Mouse (Mus musculus) heart, embryonic 12.5 days (tissue): ENCODE data around the gene Ddx6. TPM values are rescaled to one million over a fixed set of nuclear protein-coding genes. Genes with fewer than 3 reads are reported as not detected.

Experiments used
- ATAC-seq: fragments of 200-750 bp; cut with Nextera tagmentation; 2 replicates; pipeline ENCODE4 v1.8.0; 2017; ENCODE audit warnings: moderate TSS enrichment, moderate library complexity; ENCODE audit not compliant: insufficient number of reproducible peaks, low FRiP score
- H3K27ac ChIP-seq: fragments of 300-500 bp; sonication (generic); 2 replicates; pipeline ENCODE4 v1.5.1; 2016; ENCODE audit warnings: mild to moderate bottlenecking, moderate library complexity; ENCODE audit not compliant: poor library complexity, severe bottlenecking
- H3K27me3 ChIP-seq: fragments of 300-500 bp; sonication (generic); replicated peaks from 2 replicates; pipeline ENCODE4 v1.6.1; 2016; ENCODE audit warnings: mild to moderate bottlenecking, moderate library complexity
- H3K36me3 ChIP-seq: fragments of 300-500 bp; sonication (generic); 2 replicates; pipeline ENCODE4 v1.6.1; 2016; ENCODE audit warnings: mild to moderate bottlenecking, moderate library complexity
- H3K4me1 ChIP-seq: fragments of 300-500 bp; sonication (generic); replicated peaks from 2 replicates; pipeline ENCODE4 v1.6.1; 2016; ENCODE audit warnings: mild to moderate bottlenecking
- H3K4me2 ChIP-seq: fragments of 300-500 bp; sonication (generic); 2 replicates; pipeline ENCODE4 v1.6.1; 2016; ENCODE audit warnings: mild to moderate bottlenecking, moderate library complexity
- H3K4me3 ChIP-seq: fragments of 300-500 bp; sonication (generic); 2 replicates; pipeline ENCODE4 v1.5.1; 2016; ENCODE audit warnings: mild to moderate bottlenecking
- H3K9ac ChIP-seq: fragments of 300-500 bp; sonication (generic); 2 replicates; pipeline ENCODE4 v1.6.1; 2016; ENCODE audit warnings: mild to moderate bottlenecking, moderate library complexity
- H3K9me3 ChIP-seq: fragments of 300-500 bp; sonication (generic); replicated peaks from 2 replicates; pipeline ENCODE4 v1.6.1; 2016; ENCODE audit warnings: mild to moderate bottlenecking, moderate library complexity
- WGBS: fragments of 180-500 bp; shearing (Covaris S2); methylation state at CpG from one replicate; pipeline ENCODE4 v1.1.7; 2016; 5-methylcytosine and 5-hydroxymethylcytosine counted together
- polyA plus RNA-seq: library from polyadenylated mRNA; unstranded; fragments of >200 nt; fragmentation: Nextera tagmentation; extraction: Ambion mirVana; gene quantifications from 2 replicates; pipeline ENCODE4 v1.2.1, GENCODE M21; 2016

Gene Ddx6
- polyA plus RNA-seq, 1 experiment from 2014 or later = 12.4 TPM

- WGBS = 96% methylated on average over 7 of the region's 7 CpGs
These were observed 38.4 kb downstream of the Ddx6 start for GRCm38 (mm10) chr9:44643103-44643502.

GRCm38 (mm10) chr9:44644186-44644585 is 39.5 kb downstream of the Ddx6 start:
- Histone ChIP-seq H3K36me3 (0 out of 2 replicates have a peak, but pooled peaks cover 5% of the 10 kb centered on the region), H3K4me1 (peaks cover 9% of the 10 kb centered on the region; the same call in 1 of the 2 replicates), H3K9me3 (no peaks in the 10 kb centered on the region), H3K4me3 (no peak overlapping the region), H3K9ac (no peak overlapping the region), H3K4me2 (no peak overlapping the region), H3K27ac (no peak overlapping the region), H3K27me3 (no peaks in the 10 kb centered on the region)
- no peak for ATAC-seq
- 78% methylated on average over 2 of the region's 2 CpGs for WGBS

More at GRCm38 (mm10) chr9:44643103-44643502, 38.4 kb downstream of the Ddx6 start:
- Histone ChIP-seq H3K4me3 (no peak overlapping the region), H3K4me1 (peaks cover 9% of the 10 kb centered on the region; the same call in 1 of the 2 replicates), H3K9me3 (no peaks in the 10 kb centered on the region), H3K4me2 (no peak overlapping the region), H3K27ac (no peak overlapping the region), H3K36me3 (peaks cover 13% of the 10 kb centered on the region), H3K9ac (no peak overlapping the region), H3K27me3 (no peaks in the 10 kb centered on the region)
- no peak for ATAC-seq

- no peak overlapping the region for H3K9ac ChIP-seq
These were observed 40.8 kb downstream of the Ddx6 start for GRCm38 (mm10) chr9:44645481-44645880.

GRCm38 (mm10) chr9:44645924-44646323 is 41.2 kb downstream of the Ddx6 start:
- Histone ChIP-seq H3K27ac (no peak overlapping the region), H3K36me3 (no peaks in the 10 kb centered on the region), H3K9me3 (no peaks in the 10 kb centered on the region), H3K4me2 (no peak overlapping the region; the same call in 1 of the 2 replicates), H3K4me3 (no peak overlapping the region), H3K4me1 (peaks cover 9% of the 10 kb centered on the region; the same call in 1 of the 2 replicates), H3K27me3 (0 out of 2 replicates have a peak, but pooled peaks cover 9% of the 10 kb centered on the region), H3K9ac (no peak overlapping the region)
- ATAC-seq = no peak
- 45% methylated on average over 15 of the region's 15 CpGs for WGBS

More at GRCm38 (mm10) chr9:44645481-44645880, 40.8 kb downstream of the Ddx6 start:
- Histone ChIP-seq H3K9me3 (no peaks in the 10 kb centered on the region), H3K4me1 (peaks cover 9% of the 10 kb centered on the region; the same call in 1 of the 2 replicates), H3K4me2 (no peak overlapping the region), H3K36me3 (0 out of 2 replicates have a peak, but pooled peaks cover 2% of the 10 kb centered on the region), H3K27ac (no peak overlapping the region), H3K4me3 (no peak overlapping the region), H3K27me3 (0 out of 2 replicates have a peak, but pooled peaks cover 7% of the 10 kb centered on the region)
- 74% methylated on average over 5 of the region's 5 CpGs for WGBS
- no peak for ATAC-seq

GRCm38 (mm10) chr9:44646366-44646765 is 41.7 kb downstream of the Ddx6 start:
- peaks cover 9% of the 10 kb centered on the region; the same call in 1 of the 2 replicates for H3K4me1 ChIP-seq
- H3K4me3 ChIP-seq = no peak overlapping the region
- WGBS = 75% methylated on average over 6 of the region's 6 CpGs
- no peaks in the 10 kb centered on the region for H3K9me3 ChIP-seq
- H3K4me2 ChIP-seq = no peak overlapping the region; the same call in 1 of the 2 replicates
- H3K36me3 ChIP-seq = no peaks in the 10 kb centered on the region
- no peak overlapping the region for H3K27ac ChIP-seq
- 0 out of 2 replicates have a peak, but pooled peaks cover 13% of the 10 kb centered on the region for H3K27me3 ChIP-seq
- ATAC-seq = no peak
- H3K9ac ChIP-seq = no peak overlapping the region

GRCm38 (mm10) chr9:44647026-44647425 is 42.3 kb downstream of the Ddx6 start:
- H3K4me1 ChIP-seq = peaks cover 9% of the 10 kb centered on the region; the same call in 1 of the 2 replicates
- no peak overlapping the region for H3K9ac ChIP-seq
- H3K9me3 ChIP-seq = no peaks in the 10 kb centered on the region
- H3K27ac ChIP-seq = no peak overlapping the region
- H3K4me3 ChIP-seq = no peak overlapping the region
- H3K27me3 ChIP-seq = 0 out of 2 replicates have a peak, but pooled peaks cover 14% of the 10 kb centered on the region
- no peak overlapping the region for H3K4me2 ChIP-seq
- H3K36me3 ChIP-seq = no peaks in the 10 kb centered on the region
- ATAC-seq = no peak
- 88% methylated on average over 8 of the region's 8 CpGs for WGBS

- whole genome bisulfite sequencing = 80% methylated on average over 4 of the region's 4 CpGs
- no peak for ATAC-seq
- H3K27ac ChIP-seq = no peak overlapping the region
- H3K4me1 ChIP-seq = peaks cover 9% of the 10 kb centered on the region; the same call in 1 of the 2 replicates
- H3K4me3 ChIP-seq = no peak overlapping the region
- H3K9ac ChIP-seq = no peak overlapping the region
- no peaks in the 10 kb centered on the region for H3K36me3 ChIP-seq
- no peak overlapping the region for H3K4me2 ChIP-seq
- 0 out of 2 replicates have a peak, but pooled peaks cover 14% of the 10 kb centered on the region for H3K27me3 ChIP-seq
- H3K9me3 ChIP-seq = no peaks in the 10 kb centered on the region
These were observed 43.0 kb downstream of the Ddx6 start for GRCm38 (mm10) chr9:44647656-44648055.

GRCm38 (mm10) chr9:44648881-44649281 is 44.2 kb downstream of the Ddx6 start:
- no peaks in the 10 kb centered on the region for H3K36me3 ChIP-seq
- 79% methylated on average over 7 of the region's 7 CpGs for WGBS
- no peak overlapping the region for H3K27ac ChIP-seq
- no peaks in the 10 kb centered on the region for H3K9me3 ChIP-seq
- 0 out of 2 replicates have a peak, but pooled peaks cover 14% of the 10 kb centered on the region for H3K27me3 ChIP-seq
- peaks cover 9% of the 10 kb centered on the region; the same call in 1 of the 2 replicates for H3K4me1 ChIP-seq
- no peak overlapping the region for H3K9ac ChIP-seq
- no peak overlapping the region for H3K4me3 ChIP-seq
- no peak for ATAC-seq
- no peak overlapping the region for H3K4me2 ChIP-seq

GRCm38 (mm10) chr9:44652027-44652426 is 47.3 kb downstream of the Ddx6 start:
- H3K27me3 ChIP-seq = 0 out of 2 replicates have a peak, but pooled peaks cover 14% of the 10 kb centered on the region
- H3K4me2 ChIP-seq = no peak overlapping the region
- WGBS = 7% methylated on average over 8 of the region's 8 CpGs
- no peaks in the 10 kb centered on the region for H3K9me3 ChIP-seq
- 0 out of 2 replicates have a peak, but pooled peaks have one; percentile 43 for ATAC-seq
- no peak overlapping the region for H3K4me3 ChIP-seq
- H3K27ac ChIP-seq = no peak overlapping the region
- H3K9ac ChIP-seq = no peak overlapping the region
- 0 out of 2 replicates have a peak, but pooled peaks cover 3% of the 10 kb centered on the region for H3K4me1 ChIP-seq
- no peaks in the 10 kb centered on the region for H3K36me3 ChIP-seq

GRCm38 (mm10) chr9:44653896-44654295 is 49.2 kb downstream of the Ddx6 start:
- 0 out of 2 replicates have a peak, but pooled peaks cover 3% of the 10 kb centered on the region for H3K4me1 ChIP-seq
- H3K4me3 ChIP-seq = no peak overlapping the region
- ATAC-seq = no peak
- H3K9ac ChIP-seq = no peak overlapping the region
- H3K36me3 ChIP-seq = no peaks in the 10 kb centered on the region
- no peaks in the 10 kb centered on the region for H3K9me3 ChIP-seq
- WGBS = 68% methylated on average over 4 of the region's 4 CpGs
- H3K4me2 ChIP-seq = no peak overlapping the region
- H3K27ac ChIP-seq = no peak overlapping the region
- 0 out of 2 replicates have a peak, but pooled peaks cover 14% of the 10 kb centered on the region for H3K27me3 ChIP-seq

GRCm38 (mm10) chr9:44655098-44656066 is 50.7 kb downstream of the Ddx6 start:
- Histone ChIP-seq H3K4me3 (peak overlapping the region; percentile 24), H3K4me2 (peak overlapping the region; percentile 70), H3K9ac (peak overlapping the region; percentile 33; the same call in 1 of the 2 replicates), H3K36me3 (no peaks in the 10 kb centered on the region), H3K27me3 (0 out of 2 replicates have a peak, but pooled peaks cover 7% of the 10 kb centered on the region), H3K9me3 (no peaks in the 10 kb centered on the region), H3K4me1 (0 out of 2 replicates have a peak, but pooled peaks cover 3% of the 10 kb centered on the region), H3K27ac (no peak overlapping the region)
- 25% methylated on average over 26 of the region's 26 CpGs for WGBS
- ATAC-seq = no peak
